Comparison of ENCODE assay signal across 8 mouse cellular contexts in the genomic region with DNA sequence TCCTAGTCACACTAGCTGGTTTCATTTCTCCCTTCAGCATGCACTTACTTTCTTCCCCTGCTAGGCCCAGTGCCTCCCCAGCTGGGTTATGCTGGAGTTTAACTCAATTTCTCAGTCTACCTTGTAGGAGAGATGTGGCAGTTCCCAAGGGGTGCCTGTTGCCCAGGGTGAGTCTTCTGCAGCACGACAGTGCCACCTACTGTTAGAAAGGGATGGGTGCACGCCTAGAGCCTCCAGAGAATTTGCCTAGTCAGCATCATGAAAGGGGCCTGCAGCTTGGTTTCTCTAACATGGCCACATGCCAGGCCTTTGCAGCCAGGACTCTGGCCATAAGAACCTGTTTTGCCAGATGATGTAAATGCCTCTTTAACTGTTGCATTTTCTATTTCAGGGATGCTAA. TPM values are rescaled to one million over a fixed set of nuclear protein-coding genes. Genes with fewer than 3 reads are reported as not detected.
A peak's percentile ranks its signal among the peaks of the same experiment; 100 is the strongest.
DNase-seq lines count a peak whose midpoint lies in the region; ATAC-seq and TF ChIP-seq lines count a peak whose summit lies in the region.

No protein-coding gene starts in this region.

- H3K4me3 ChIP-seq in gastrocnemius, adult 2 months: no peak overlapping the region
- H3K4me3 ChIP-seq in hindbrain, postnatal 0 days (ENCODE audit: low read length): no peak overlapping the region

- WGBS in hindbrain, postnatal 0 days: 0% methylated on average over 2 of the region's 2 CpGs

- no peaks in the 10 kb centered on the region for H3K27me3 ChIP-seq in hindbrain, postnatal 0 days (ENCODE audit: insufficient read depth, low read length)

- no peaks in the 10 kb centered on the region for H3K36me3 ChIP-seq in hindbrain, postnatal 0 days (ENCODE audit: insufficient read depth, low read length)

- no peak overlapping the region for H3K9ac ChIP-seq in hindbrain, postnatal 0 days (replicated peaks; ENCODE audit: low read length)

- DNase-seq in ZHBTc4 (ENCODE audit: low read depth, low spot score): peak; percentile 85
- peak; percentile 76 for DNase-seq in gastrocnemius, adult 2 months
- peak; percentile 92 for DNase-seq in hindbrain, postnatal 0 days (ENCODE audit: low spot score)
- peak; percentile 82 to 83 for DNase-seq in left cerebral cortex, adult 18-20 months (ENCODE audit: low spot score in 2 of 2)
- DNase-seq in lung, postnatal 4 days: peak; percentile 87 to 88
- DNase-seq in right cerebral cortex, adult 2 months (ENCODE audit: low spot score in 2 of 2): peak; percentile 88 to 89
- DNase-seq in urinary bladder, postnatal 14 days (ENCODE audit: low spot score): peak; percentile 84

- intact Hi-C loops in gastrocnemius, adult 2 months (cut with DNase I): loop anchor here (1.0 to 10.0 kb wide), 2 partner anchors 153 to 479 kb away; a partner anchor contains a TSS

- no peaks in the 10 kb centered on the region for H3K9me3 ChIP-seq in hindbrain, postnatal 0 days (ENCODE audit: low read length)

- ATAC-seq in common myeloid progenitor, adult 5-6 weeks (replicated peaks; ENCODE audit: low read depth, poor library complexity, severe bottlenecking): peak; percentile 98
- ATAC-seq in hindbrain, postnatal 0 days: peak; percentile 94

- no peak overlapping the region for H3K4me2 ChIP-seq in hindbrain, postnatal 0 days (ENCODE audit: low read depth, low read length)

- H3K4me1 ChIP-seq in hindbrain, postnatal 0 days (ENCODE audit: insufficient read depth, low read length): no peaks in the 10 kb centered on the region

- TF ChIP-seq CTCF in gastrocnemius, adult 2 months (IDR thresholded peaks at IDR 0.05): peak; percentile 99
- TF ChIP-seq CTCF in hindbrain, postnatal 0 days (IDR thresholded peaks at IDR 0.05; ENCODE audit: low read depth): peak; percentile 95

- H3K27ac ChIP-seq in gastrocnemius, adult 2 months: no peak overlapping the region
- no peak overlapping the region for H3K27ac ChIP-seq in hindbrain, postnatal 0 days

RNA-seq across cellular contexts. Expression of a gene that starts 57.8 kb away (rescaled TPM):
- 3.0 and 3.2 TPM in 2 replicates for total RNA-seq in common myeloid progenitor, adult 5-6 weeks (2017)
- 10 to 100 TPM; 14.7 to 15.9 TPM for total RNA-seq in gastrocnemius, adult 2 months (2021)
- total RNA-seq in hindbrain, postnatal 0 days (2014; rRNA removed): 2.5 and 2.9 TPM in 2 replicates
- 12.7 and 14.0 TPM in 2 replicates for polyA plus RNA-seq in hindbrain, postnatal 0 days (2015; fragmentation: Nextera tagmentation; extraction: Ambion mirVana)
- total RNA-seq in left cerebral cortex, adult 18-20 months (2021): 10 to 100 TPM in 1 of 2 experiments, 1 to 10 TPM in 1; 9.9 to 12.1 TPM
